Mouse (Mus musculus) forebrain, embryonic 16.5 days (tissue): ENCODE measurements around the gene Mansc4. TPM values are rescaled to one million over a fixed set of nuclear protein-coding genes. Genes with fewer than 3 reads are reported as not detected.

ENCODE experiments used
- ATAC-seq: fragments of 200-750 bp; cut with Nextera tagmentation; 2 replicates; pipeline ENCODE4 v1.8.0; 2017; ENCODE audit warnings: mild to moderate bottlenecking, moderate library complexity
- H3K27ac ChIP-seq: fragments of 300-500 bp; sonication (generic); 2 replicates; pipeline ENCODE4 v1.5.1; 2014; ENCODE audit warnings: low read length, control low read depth
- H3K27me3 ChIP-seq: fragments of 300-500 bp; sonication (generic); replicated peaks from 2 replicates; pipeline ENCODE4 v1.6.1; 2014; ENCODE audit warnings: low read length; ENCODE audit not compliant: control insufficient read depth, insufficient read depth
- H3K36me3 ChIP-seq: fragments of 300-500 bp; sonication (generic); 2 replicates; pipeline ENCODE4 v1.6.1; 2014; ENCODE audit not compliant: control insufficient read depth, insufficient read depth
- H3K4me1 ChIP-seq: fragments of 300-500 bp; sonication (generic); replicated peaks from 2 replicates; pipeline ENCODE4 v1.6.1; 2014; ENCODE audit warnings: low read length; ENCODE audit not compliant: control insufficient read depth, insufficient read depth
- H3K4me2 ChIP-seq: fragments of 300-500 bp; sonication (generic); 2 replicates; pipeline ENCODE4 v1.6.1; 2014; ENCODE audit warnings: mild to moderate bottlenecking, low read length, control low read depth
- H3K4me3 ChIP-seq: fragments of 300-500 bp; sonication (generic); replicated peaks from 2 replicates; pipeline ENCODE4 v1.5.1; 2014; ENCODE audit warnings: mild to moderate bottlenecking, low read length, control low read depth
- H3K9ac ChIP-seq: fragments of 300-500 bp; sonication (generic); replicated peaks from 2 replicates; pipeline ENCODE4 v1.6.1; 2014; ENCODE audit warnings: low read depth, low read length, control low read depth
- H3K9me3 ChIP-seq: fragments of 300-500 bp; sonication (generic); 2 replicates; pipeline ENCODE4 v1.6.1; 2016; ENCODE audit warnings: low read length; ENCODE audit not compliant: control insufficient read depth
- WGBS: fragments of 180-500 bp; shearing (Covaris S2); extraction: QIAGEN DNeasy Blood & Tissue Kit; methylation state at CpG from one replicate; pipeline ENCODE4 v1.1.7; 2014; 5-methylcytosine and 5-hydroxymethylcytosine counted together
- polyA plus RNA-seq: library from polyadenylated mRNA; unstranded; fragments of >200 nt; fragmentation: Nextera tagmentation; extraction: Ambion mirVana; gene quantifications from 2 replicates; pipeline ENCODE4 v1.2.1, GENCODE M21; 2015

Mansc4 gene
- polyA plus RNA-seq, result 0.73 and 1.1 TPM in 2 replicates

GRCm38 (mm10) chr6:147086594-147087225 is at the start of gene Mansc4:
Mansc4 (minus strand) TSS chr6:147087032.
- Histone ChIP-seq H3K9me3 (no peaks in the 10 kb centered on the region), H3K4me3 (peak within 1 kb of the TSS; percentile 26), H3K9ac (peak within 1 kb of the TSS; percentile 42), H3K4me1 (peaks cover 17% of the 10 kb centered on the region), H3K4me2 (peak within 1 kb of the TSS; percentile 53), H3K36me3 (no peaks in the 10 kb centered on the region), H3K27me3 (no peaks in the 10 kb centered on the region), H3K27ac (no peak within 1 kb of the TSS)
- WGBS, result 5% methylated on average over 20 of the region's 20 CpGs
- peak; percentile 4; the same call in 1 of the 2 replicates for ATAC-seq

DNA sequence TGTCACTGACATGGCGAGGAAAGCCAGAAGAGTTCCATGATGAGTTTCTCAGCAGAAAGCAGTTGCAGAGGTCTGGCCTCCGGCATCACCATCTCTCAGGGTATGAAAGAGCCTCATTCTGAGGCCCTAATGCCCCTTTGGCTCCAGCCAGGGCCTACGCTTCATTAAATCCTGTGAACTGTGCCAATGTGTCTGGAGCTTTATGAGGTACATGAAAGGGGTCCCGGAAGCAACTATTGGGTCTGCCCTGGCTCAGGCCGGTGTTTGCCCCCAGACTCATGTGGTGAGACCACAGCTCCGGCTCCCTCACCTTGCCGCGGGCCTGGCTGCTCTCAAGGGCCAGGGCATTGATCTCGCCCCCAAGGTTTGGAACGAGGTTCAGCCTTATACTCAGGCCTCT is 40.4 kb upstream of the Mansc4 start:
- Histone ChIP-seq H3K4me2 (no peak overlapping the region), H3K9ac (no peak overlapping the region), H3K36me3 (no peaks in the 10 kb centered on the region), H3K27me3 (no peaks in the 10 kb centered on the region), H3K9me3 (no peaks in the 10 kb centered on the region), H3K4me3 (no peak overlapping the region), H3K27ac (no peak overlapping the region), H3K4me1 (no peaks in the 10 kb centered on the region)
- 80% methylated on average over 10 of the region's 10 CpGs for whole genome bisulfite sequencing
- ATAC-seq, result 0 out of 2 replicates have a peak, but pooled peaks have one; percentile 18

- Histone ChIP-seq H3K9me3 (no peaks in the 10 kb centered on the region), H3K27ac (no peak overlapping the region), H3K4me1 (no peaks in the 10 kb centered on the region), H3K4me3 (no peak overlapping the region), H3K4me2 (no peak overlapping the region), H3K36me3 (no peaks in the 10 kb centered on the region), H3K27me3 (no peaks in the 10 kb centered on the region), H3K9ac (no peak overlapping the region)
- ATAC-seq, result no peak
- 53% methylated on average over 6 of the region's 6 CpGs for WGBS
Measured at GRCm38 (mm10) chr6:147121320-147121719, 34.5 kb upstream of the Mansc4 start.

DNA sequence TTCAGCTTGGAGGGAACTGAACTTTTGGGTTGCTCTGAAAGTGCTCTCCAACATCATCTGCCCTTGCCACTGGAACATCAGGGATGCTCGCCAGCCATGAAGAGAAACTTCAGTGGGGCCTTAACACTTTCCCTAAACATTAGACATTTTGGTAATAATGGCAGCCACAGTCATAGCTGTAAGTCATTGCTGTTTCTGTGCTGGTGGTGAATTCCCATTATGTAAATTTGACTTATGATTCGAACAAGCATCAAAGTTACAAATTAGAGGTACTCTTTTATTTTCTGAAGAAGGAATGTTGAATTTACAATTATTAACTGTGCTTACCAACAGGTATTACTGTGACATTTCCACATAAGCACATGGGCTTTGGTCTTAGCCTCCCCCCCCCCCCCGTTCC is 31.4 kb upstream of the Mansc4 start:
- Histone ChIP-seq H3K27ac (no peak overlapping the region), H3K4me1 (no peaks in the 10 kb centered on the region), H3K36me3 (no peaks in the 10 kb centered on the region), H3K27me3 (no peaks in the 10 kb centered on the region), H3K4me2 (no peak overlapping the region), H3K9me3 (no peaks in the 10 kb centered on the region), H3K9ac (no peak overlapping the region), H3K4me3 (no peak overlapping the region)
- WGBS, result 94% methylated on average over 3 of the region's 3 CpGs
- no peak for ATAC-seq

DNA sequence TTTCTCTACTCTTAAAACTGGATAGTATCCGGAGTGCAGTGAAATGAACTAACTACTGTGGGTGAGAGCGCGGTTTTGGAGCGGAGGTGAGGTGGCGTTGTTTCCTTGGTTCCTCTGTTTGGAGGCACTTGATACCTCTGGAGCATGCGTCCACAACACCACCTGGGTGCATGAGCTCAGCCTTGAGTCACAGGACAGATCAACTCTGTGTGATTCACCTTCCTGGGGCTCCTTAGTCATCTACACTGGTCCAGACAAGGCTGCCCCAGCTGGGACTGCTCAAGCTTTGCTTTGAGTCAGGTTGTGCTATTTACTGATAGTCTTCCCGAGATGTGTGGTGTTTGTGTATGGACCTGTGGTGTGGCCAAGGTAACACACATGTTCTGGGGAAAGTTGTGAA is 30.9 kb upstream of the Mansc4 start:
- no peak overlapping the region for H3K9ac ChIP-seq
- no peaks in the 10 kb centered on the region for H3K9me3 ChIP-seq
- no peaks in the 10 kb centered on the region for H3K27me3 ChIP-seq
- no peaks in the 10 kb centered on the region for H3K4me1 ChIP-seq
- no peak overlapping the region for H3K4me3 ChIP-seq
- no peak for ATAC-seq
- H3K27ac ChIP-seq, result no peak overlapping the region
- no peaks in the 10 kb centered on the region for H3K36me3 ChIP-seq
- WGBS, result 94% methylated on average over 7 of the region's 7 CpGs
- no peak overlapping the region for H3K4me2 ChIP-seq

GRCm38 (mm10) chr6:147116579-147116978 is 29.7 kb upstream of the Mansc4 start:
- no peaks in the 10 kb centered on the region for H3K4me1 ChIP-seq
- H3K9ac ChIP-seq, result no peak overlapping the region
- H3K36me3 ChIP-seq, result no peaks in the 10 kb centered on the region
- H3K9me3 ChIP-seq, result no peaks in the 10 kb centered on the region
- no peaks in the 10 kb centered on the region for H3K27me3 ChIP-seq
- peak; percentile 81 for ATAC-seq
- WGBS, result 8% methylated on average over 10 of the region's 10 CpGs
- H3K4me3 ChIP-seq, result no peak overlapping the region
- H3K27ac ChIP-seq, result no peak overlapping the region
- H3K4me2 ChIP-seq, result no peak overlapping the region

DNA sequence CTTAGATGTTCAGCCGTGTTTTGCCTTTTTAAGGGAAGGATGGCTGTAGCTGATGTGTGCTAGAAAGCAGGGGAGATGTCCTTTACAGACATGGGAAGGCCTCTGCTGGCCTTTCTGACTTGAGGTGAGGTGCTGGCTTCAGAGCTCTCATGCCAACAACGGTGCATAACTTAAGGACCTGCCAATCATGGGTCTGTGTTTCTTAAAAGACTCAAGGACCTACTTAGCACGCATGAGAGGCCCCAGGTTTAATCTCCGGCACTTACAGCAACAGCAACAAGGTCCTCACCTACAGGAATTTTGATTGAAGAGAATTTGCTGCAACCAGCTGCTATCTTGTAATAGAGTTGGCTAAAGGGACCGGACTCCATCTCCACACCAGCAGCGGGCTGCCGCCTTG is 22.5 kb upstream of the Mansc4 start:
- 86% methylated on average over 7 of the region's 7 CpGs for WGBS
- peaks cover 14% of the 10 kb centered on the region for H3K36me3 ChIP-seq

GRCm38 (mm10) chr6:147106716-147107115 is 19.9 kb upstream of the Mansc4 start:
- Histone ChIP-seq H3K27ac (no peak overlapping the region), H3K4me2 (no peak overlapping the region), H3K27me3 (no peaks in the 10 kb centered on the region), H3K9ac (no peak overlapping the region), H3K4me3 (no peak overlapping the region), H3K36me3 (peaks cover 14% of the 10 kb centered on the region), H3K4me1 (no peaks in the 10 kb centered on the region), H3K9me3 (no peaks in the 10 kb centered on the region)
- WGBS, result 96% methylated on average over 6 of the region's 6 CpGs
- ATAC-seq, result no peak

More for the DNA sequence above, 22.5 kb upstream of the Mansc4 start:
- Histone ChIP-seq H3K4me3 (no peak overlapping the region), H3K27me3 (no peaks in the 10 kb centered on the region), H3K9me3 (no peaks in the 10 kb centered on the region), H3K9ac (no peak overlapping the region), H3K4me2 (no peak overlapping the region), H3K27ac (no peak overlapping the region), H3K4me1 (no peaks in the 10 kb centered on the region)
- ATAC-seq, result no peak

- no peak overlapping the region for H3K4me3 ChIP-seq
Measured at GRCm38 (mm10) chr6:147105529-147105928, 18.7 kb upstream of the Mansc4 start.

DNA sequence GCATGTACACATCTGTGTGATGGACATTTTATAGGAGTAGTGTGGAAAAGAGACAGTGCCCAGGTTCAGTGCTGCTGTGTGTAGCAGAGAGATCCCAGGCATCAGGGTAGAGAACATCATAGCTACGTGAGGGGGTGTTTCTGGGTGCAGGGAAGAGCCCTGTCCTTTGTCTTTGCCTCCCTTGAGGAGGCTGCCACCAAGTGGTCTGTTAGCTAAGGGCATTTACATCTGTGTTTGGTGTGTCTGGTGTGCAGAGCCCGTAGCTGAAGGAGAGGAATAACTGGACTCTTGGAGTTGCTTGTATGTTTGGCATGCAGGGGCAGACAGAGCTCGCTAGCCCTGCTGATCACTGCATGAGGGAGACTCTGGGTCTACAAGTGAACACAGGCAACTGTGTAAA is 15.5 kb upstream of the Mansc4 start:
- H3K27ac ChIP-seq, result no peak overlapping the region
- no peaks in the 10 kb centered on the region for H3K4me1 ChIP-seq
- ATAC-seq, result no peak
- WGBS, result 74% methylated on average over 3 of the region's 3 CpGs
- no peak overlapping the region for H3K9ac ChIP-seq
- no peaks in the 10 kb centered on the region for H3K9me3 ChIP-seq
- H3K36me3 ChIP-seq, result no peaks in the 10 kb centered on the region
- no peak overlapping the region for H3K4me3 ChIP-seq
- H3K4me2 ChIP-seq, result no peak overlapping the region
- H3K27me3 ChIP-seq, result no peaks in the 10 kb centered on the region

More at GRCm38 (mm10) chr6:147105529-147105928, 18.7 kb upstream of the Mansc4 start:
- no peak overlapping the region for H3K9ac ChIP-seq
- 100% methylated on average over 1 of the region's 1 CpGs for WGBS
- no peaks in the 10 kb centered on the region for H3K9me3 ChIP-seq
- peaks cover 14% of the 10 kb centered on the region for H3K36me3 ChIP-seq
- no peak overlapping the region for H3K4me2 ChIP-seq
- H3K4me1 ChIP-seq, result no peaks in the 10 kb centered on the region
- ATAC-seq, result no peak
- no peaks in the 10 kb centered on the region for H3K27me3 ChIP-seq
- H3K27ac ChIP-seq, result no peak overlapping the region
